Mouse (Mus musculus): ENCODE results near the gene Cdca5. TPM values are rescaled to one million over a fixed set of nuclear protein-coding genes. Genes with fewer than 3 reads are reported as not detected.

Gene Cdca5
- polyA plus RNA-seq, 1 experiment from 2014 or later: 16.1 TPM

DNA sequence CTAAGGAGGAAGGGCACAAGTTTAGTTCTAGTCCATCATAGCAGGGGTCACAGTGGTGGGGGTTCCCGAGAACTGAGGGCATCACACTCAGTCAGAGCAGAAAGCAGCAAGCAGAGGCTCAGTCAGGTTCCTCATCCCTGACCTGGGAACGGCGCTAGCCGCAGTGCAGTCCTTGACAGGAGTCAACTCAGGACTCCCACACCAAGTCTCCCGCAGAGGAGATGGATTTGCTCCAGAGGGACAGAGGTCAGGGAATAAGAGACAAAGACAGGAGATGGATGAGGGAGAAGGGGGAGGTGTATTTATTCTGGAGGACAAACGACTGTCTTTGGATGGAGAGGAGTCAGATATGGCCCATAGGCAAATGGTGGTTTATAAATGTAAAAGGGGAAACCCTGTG, 28.3 kb downstream of the Cdca5 start:
- H3K4me3 ChIP-seq (replicated peaks; ENCODE audit: low read depth, low read length): no peak overlapping the region

DNA sequence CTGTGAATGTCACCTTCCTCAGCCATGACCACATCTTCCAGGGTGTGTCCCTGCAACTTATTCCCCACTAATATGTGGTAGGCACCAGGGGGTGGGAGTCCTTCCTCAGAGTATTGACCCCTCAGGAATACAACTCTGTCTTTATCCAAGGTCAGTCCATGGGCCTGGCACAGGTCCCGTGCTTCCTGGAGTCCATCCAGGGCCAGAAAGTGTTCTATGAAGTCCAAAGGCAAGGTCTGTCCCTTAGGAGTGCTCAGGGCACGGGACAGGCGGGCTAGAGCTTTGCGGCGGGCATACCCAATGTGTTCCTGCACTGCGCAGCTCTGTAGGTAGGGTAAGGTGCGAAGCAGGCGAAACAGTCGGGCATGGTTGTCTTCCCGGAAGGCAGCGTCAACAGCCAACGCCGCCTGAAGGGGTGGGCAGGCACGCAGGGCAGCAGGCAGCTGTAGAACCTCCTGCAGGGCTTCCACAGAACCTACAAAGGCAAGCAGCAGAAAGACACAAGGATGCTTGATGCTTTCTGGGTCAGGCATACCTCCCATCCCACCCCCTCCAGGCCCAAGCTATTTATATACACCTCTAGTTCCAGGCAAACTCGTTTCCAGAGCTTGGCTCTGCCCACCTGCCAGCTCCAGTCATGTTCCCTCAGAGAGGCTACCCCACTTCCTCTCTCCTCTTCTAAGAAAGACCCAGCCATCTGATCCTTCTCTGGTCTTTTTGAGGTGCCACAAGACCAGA, 31.5 kb downstream of the Cdca5 start:
- ATAC-seq (replicated peaks; ENCODE audit: low FRiP score, low read depth) (no peak), DNase-seq (ENCODE audit: low spot score) (no peak)
- no peak for TF ChIP-seq CTCF (IDR thresholded peaks at IDR 0.05; ENCODE audit: low read depth)
- peaks cover 19% of the 10 kb centered on the region for H3K36me3 ChIP-seq (ENCODE audit: insufficient read depth, low read length)
- H3K4me2 ChIP-seq (ENCODE audit: low read length): peak overlapping the region; percentile 98; the same call in 1 of the 2 replicates
- H3K9me3 ChIP-seq (replicated peaks; ENCODE audit: low read length): no peaks in the 10 kb centered on the region
- H3K4me3 ChIP-seq (replicated peaks; ENCODE audit: low read depth, low read length): no peak overlapping the region
- 0 out of 2 replicates have a peak overlapping the region, but pooled peaks have one; percentile 18 for H3K9ac ChIP-seq (ENCODE audit: low read depth, low read length)
- no peak overlapping the region for H3K27ac ChIP-seq
- H3K4me1 ChIP-seq (replicated peaks; ENCODE audit: insufficient read depth, low read length): peaks cover 5% of the 10 kb centered on the region
- no peaks in the 10 kb centered on the region for H3K27me3 ChIP-seq (ENCODE audit: insufficient read depth, low read length)
- WGBS: 93% methylated on average over 15 of the region's 15 CpGs

More for the DNA sequence above, 28.3 kb downstream of the Cdca5 start:
- Histone ChIP-seq H3K27ac (no peak overlapping the region), H3K9me3 (replicated peaks; ENCODE audit: low read length) (no peaks in the 10 kb centered on the region), H3K36me3 (ENCODE audit: insufficient read depth, low read length) (peaks cover 19% of the 10 kb centered on the region), H3K4me2 (ENCODE audit: low read length) (no peak overlapping the region), H3K4me1 (replicated peaks; ENCODE audit: insufficient read depth, low read length) (peaks cover 5% of the 10 kb centered on the region), H3K9ac (ENCODE audit: low read depth, low read length) (no peak overlapping the region), H3K27me3 (ENCODE audit: insufficient read depth, low read length) (no peaks in the 10 kb centered on the region)
- WGBS: 34% methylated on average over 6 of the region's 6 CpGs
- ATAC-seq (replicated peaks; ENCODE audit: low FRiP score, low read depth): no peak
- TF ChIP-seq CTCF (IDR thresholded peaks at IDR 0.05; ENCODE audit: low read depth): no peak
- DNase-seq (ENCODE audit: low spot score): no peak

DNA sequence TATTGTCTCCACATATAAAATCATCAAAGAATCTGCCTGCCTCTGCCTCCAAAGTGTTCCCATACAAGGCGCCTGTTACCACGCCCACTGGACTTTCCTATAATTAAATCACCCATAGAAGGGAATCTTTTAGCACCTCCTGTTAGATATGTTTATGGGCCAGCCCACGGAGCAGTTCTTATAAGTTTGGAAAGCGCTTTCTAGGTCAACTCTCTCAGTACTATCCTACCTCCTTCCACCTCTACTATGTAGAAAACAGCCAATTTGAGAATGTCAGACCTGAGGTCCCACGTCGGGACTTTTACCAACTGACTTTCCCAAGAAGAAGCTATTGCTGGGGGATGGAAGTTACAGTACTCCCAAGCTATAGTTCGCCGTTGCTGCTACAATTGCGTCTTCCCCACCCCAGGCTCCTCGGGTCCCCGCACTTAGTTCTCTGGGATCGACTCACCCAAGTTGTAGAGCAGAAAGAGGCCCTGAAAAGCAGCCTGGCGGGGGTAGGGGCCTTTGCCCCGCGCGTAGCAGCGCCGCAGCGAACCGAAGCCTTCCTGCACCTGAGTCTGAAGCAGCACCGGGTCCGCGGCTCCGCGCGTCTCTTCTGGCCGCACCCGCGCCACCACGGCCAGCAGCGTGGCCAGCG, 32.7 kb downstream of the Cdca5 start:
- ATAC-seq (replicated peaks; ENCODE audit: low FRiP score, low read depth): no peak
- Histone ChIP-seq H3K9me3 (replicated peaks; ENCODE audit: low read length) (no peaks in the 10 kb centered on the region), H3K27me3 (ENCODE audit: insufficient read depth, low read length) (no peaks in the 10 kb centered on the region), H3K9ac (ENCODE audit: low read depth, low read length) (peak overlapping the region; percentile 81), H3K4me3 (replicated peaks; ENCODE audit: low read depth, low read length) (peak overlapping the region; percentile 79), H3K36me3 (ENCODE audit: insufficient read depth, low read length) (peaks cover 19% of the 10 kb centered on the region), H3K27ac (peak overlapping the region; percentile 95), H3K4me1 (replicated peaks; ENCODE audit: insufficient read depth, low read length) (peaks cover 5% of the 10 kb centered on the region), H3K4me2 (ENCODE audit: low read length) (peak overlapping the region; percentile 98)
- 4% methylated on average over 32 of the region's 32 CpGs for WGBS
- DNase-seq (ENCODE audit: low spot score): no peak
- no peak for TF ChIP-seq CTCF (IDR thresholded peaks at IDR 0.05; ENCODE audit: low read depth)

DNA sequence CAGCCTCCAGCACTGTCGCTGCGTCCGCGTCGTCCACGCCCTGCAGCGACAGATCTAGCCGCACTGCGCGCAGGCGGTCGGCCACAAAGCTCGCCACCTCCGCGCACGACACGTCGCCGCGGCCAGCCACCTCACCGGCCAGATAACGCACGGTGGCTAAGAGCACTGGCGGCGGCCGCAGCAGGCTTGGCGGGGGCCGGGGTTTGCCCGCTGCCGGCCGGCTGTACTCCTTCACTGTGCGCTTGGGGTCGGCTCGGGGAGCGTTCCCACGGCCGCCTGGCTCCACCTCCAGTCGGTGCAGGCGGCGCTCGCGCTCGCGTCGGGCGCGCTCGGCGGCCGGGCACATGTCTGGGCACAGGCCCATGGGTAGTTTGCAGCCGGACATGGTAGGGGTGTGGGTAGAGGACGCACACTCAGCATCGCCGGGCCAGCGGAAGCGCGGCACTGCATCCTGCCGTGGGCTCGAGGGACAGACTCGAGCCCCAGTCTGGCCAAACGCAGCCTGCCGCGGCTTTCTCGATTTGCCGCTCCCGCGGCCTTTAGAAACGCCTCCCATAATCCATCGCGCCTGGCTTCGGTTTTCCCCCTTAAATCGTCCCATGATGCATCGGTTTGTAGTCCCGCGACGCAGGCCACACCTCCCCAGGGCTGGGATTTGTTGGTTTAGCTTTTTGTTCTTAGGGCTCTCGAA, 33.3 kb downstream of the Cdca5 start, which contains the start of gene Sac3d1:
Gene Sac3d1 (minus strand): TSS at position 665 of the 691 bp plus-strand sequence.
- H3K4me3 ChIP-seq (replicated peaks; ENCODE audit: low read depth, low read length): peak within 1 kb of the TSS; percentile 79
- no peaks in the 10 kb centered on the region for H3K27me3 ChIP-seq (ENCODE audit: insufficient read depth, low read length)
- peaks cover 5% of the 10 kb centered on the region for H3K4me1 ChIP-seq (replicated peaks; ENCODE audit: insufficient read depth, low read length)
- TF ChIP-seq CTCF (IDR thresholded peaks at IDR 0.05; ENCODE audit: low read depth): no peak; the same call in 1 of the 2 replicates
- H3K36me3 ChIP-seq (ENCODE audit: insufficient read depth, low read length): peaks cover 19% of the 10 kb centered on the region
- WGBS: under 1% methylated on average over 77 of the region's 77 CpGs
- H3K9ac ChIP-seq (ENCODE audit: low read depth, low read length): peak within 1 kb of the TSS; percentile 81
- DNase-seq (ENCODE audit: low spot score) (peak; percentile 97), ATAC-seq (replicated peaks; ENCODE audit: low FRiP score, low read depth) (peak; percentile 72)
- H3K27ac ChIP-seq: peak within 1 kb of the TSS; percentile 95
- H3K9me3 ChIP-seq (replicated peaks; ENCODE audit: low read length): no peaks in the 10 kb centered on the region
- peak within 1 kb of the TSS; percentile 98 for H3K4me2 ChIP-seq (ENCODE audit: low read length)

DNA sequence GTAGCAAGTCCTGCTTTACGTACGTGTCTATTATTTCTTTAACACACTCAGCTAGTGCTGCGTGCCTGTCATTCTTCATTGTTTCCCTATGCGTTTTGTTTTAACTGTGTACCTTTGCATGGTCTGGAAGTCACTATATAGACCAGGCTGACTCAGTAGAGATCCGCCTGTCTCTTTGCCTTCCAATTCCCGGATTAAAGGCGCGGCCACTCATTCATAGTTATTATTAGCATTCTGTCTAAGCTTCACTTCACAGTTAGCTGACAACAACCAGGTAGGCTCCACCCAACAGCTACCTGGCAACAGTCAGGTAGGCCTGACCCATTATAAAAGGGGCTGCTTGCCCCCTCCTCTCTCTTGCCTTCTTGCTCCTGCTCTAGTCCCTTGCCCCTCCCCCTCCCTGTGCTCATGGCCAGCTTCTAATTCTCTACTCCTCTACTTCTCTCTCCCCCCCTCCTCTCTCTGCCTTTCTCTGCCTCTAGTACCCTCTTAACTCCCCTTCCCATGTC, 33.9 kb downstream of the Cdca5 start:
- peak overlapping the region; percentile 95 for H3K27ac ChIP-seq
- peaks cover 5% of the 10 kb centered on the region for H3K4me1 ChIP-seq (replicated peaks; ENCODE audit: insufficient read depth, low read length)
- no peaks in the 10 kb centered on the region for H3K27me3 ChIP-seq (ENCODE audit: insufficient read depth, low read length)
- peak overlapping the region; percentile 98 for H3K4me2 ChIP-seq (ENCODE audit: low read length)
- peaks cover 17% of the 10 kb centered on the region for H3K36me3 ChIP-seq (ENCODE audit: insufficient read depth, low read length)
- no peak for DNase-seq (ENCODE audit: low spot score)
- H3K9ac ChIP-seq (ENCODE audit: low read depth, low read length): peak overlapping the region; percentile 38; the same call in 1 of the 2 replicates
- 2% methylated on average over 8 of the region's 8 CpGs for WGBS
- no peak for ATAC-seq (replicated peaks; ENCODE audit: low FRiP score, low read depth)
- peak overlapping the region; percentile 79 for H3K4me3 ChIP-seq (replicated peaks; ENCODE audit: low read depth, low read length)
- no peaks in the 10 kb centered on the region for H3K9me3 ChIP-seq (replicated peaks; ENCODE audit: low read length)
- no peak for TF ChIP-seq CTCF (IDR thresholded peaks at IDR 0.05; ENCODE audit: low read depth)

DNA sequence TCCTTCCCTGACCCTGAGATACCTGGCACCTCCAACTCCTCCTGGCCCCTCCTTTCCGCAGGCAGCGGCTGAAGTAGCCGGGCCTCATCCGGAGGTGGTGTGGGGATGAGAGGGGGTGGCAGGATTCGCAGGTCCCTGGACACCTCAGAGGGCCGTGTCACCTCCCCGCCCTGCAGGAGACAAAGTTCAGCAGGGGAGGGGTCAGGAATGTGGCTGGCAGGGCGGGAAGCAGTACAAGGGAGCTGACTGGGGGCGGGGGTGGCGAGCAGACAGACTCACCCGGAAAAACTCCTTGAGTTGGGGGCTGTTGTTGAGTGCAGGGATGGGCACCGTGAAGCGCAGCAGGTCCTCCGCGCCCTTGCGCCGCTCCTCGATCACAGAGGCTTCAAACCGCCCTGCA, 37.0 kb downstream of the Cdca5 start:
- 28% methylated on average over 19 of the region's 19 CpGs for WGBS
- Histone ChIP-seq H3K36me3 (ENCODE audit: insufficient read depth, low read length) (no peaks in the 10 kb centered on the region), H3K9ac (ENCODE audit: low read depth, low read length) (no peak overlapping the region), H3K27ac (no peak overlapping the region), H3K4me3 (replicated peaks; ENCODE audit: low read depth, low read length) (no peak overlapping the region), H3K9me3 (replicated peaks; ENCODE audit: low read length) (no peaks in the 10 kb centered on the region), H3K4me1 (replicated peaks; ENCODE audit: insufficient read depth, low read length) (peaks cover 4% of the 10 kb centered on the region), H3K27me3 (ENCODE audit: insufficient read depth, low read length) (no peaks in the 10 kb centered on the region), H3K4me2 (ENCODE audit: low read length) (no peak overlapping the region)
- no peak for ATAC-seq (replicated peaks; ENCODE audit: low FRiP score, low read depth)
- no peak for DNase-seq (ENCODE audit: low spot score)
- no peak for TF ChIP-seq CTCF (IDR thresholded peaks at IDR 0.05; ENCODE audit: low read depth)
